Mouse (Mus musculus) heart, embryonic 13.5 days (tissue): ENCODE results near the gene Lamc1. TPM values are rescaled to one million over a fixed set of nuclear protein-coding genes. Genes with fewer than 3 reads are reported as not detected.
"Not testable (repeated sequence)": the region's sequence is repeated elsewhere in the genome, so short reads cannot be mapped to it uniquely, and the experiment has no call there.

Source experiments
- ATAC-seq: fragments of 200-750 bp; cut with Nextera tagmentation; 2 replicates; pipeline ENCODE4 v1.8.0; 2017; ENCODE audit warnings: moderate TSS enrichment; ENCODE audit not compliant: insufficient number of reproducible peaks, low FRiP score, low TSS enrichment; ENCODE audit errors: extremely low read depth
- H3K27ac ChIP-seq: fragments of 300-500 bp; sonication (generic); replicated peaks from 2 replicates; pipeline ENCODE4 v1.5.1; 2015; ENCODE audit warnings: moderate library complexity, mild to moderate bottlenecking, inconsistent platforms
- H3K27me3 ChIP-seq: fragments of 300-500 bp; sonication (generic); replicated peaks from 2 replicates; pipeline ENCODE4 v1.6.1; 2015; ENCODE audit warnings: mild to moderate bottlenecking, inconsistent platforms
- H3K36me3 ChIP-seq: fragments of 300-500 bp; sonication (generic); 2 replicates; pipeline ENCODE4 v1.6.1; 2015; ENCODE audit warnings: mild to moderate bottlenecking, inconsistent platforms
- H3K4me1 ChIP-seq: fragments of 300-500 bp; sonication (generic); 2 replicates; pipeline ENCODE4 v1.6.1; 2015; ENCODE audit warnings: inconsistent platforms
- H3K4me2 ChIP-seq: fragments of 300-500 bp; sonication (generic); 2 replicates; pipeline ENCODE4 v1.6.1; 2015; ENCODE audit warnings: inconsistent platforms, mild to moderate bottlenecking, moderate library complexity
- H3K4me3 ChIP-seq: fragments of 300-500 bp; sonication (generic); 2 replicates; pipeline ENCODE4 v1.5.1; 2015; ENCODE audit warnings: moderate library complexity, mild to moderate bottlenecking, inconsistent platforms
- H3K9ac ChIP-seq: fragments of 300-500 bp; sonication (generic); 2 replicates; pipeline ENCODE4 v1.6.1; 2015; ENCODE audit warnings: inconsistent platforms, mild to moderate bottlenecking, moderate library complexity
- H3K9me3 ChIP-seq: fragments of 300-500 bp; sonication (generic); 2 replicates; pipeline ENCODE4 v1.6.1; 2016; ENCODE audit warnings: inconsistent platforms
- WGBS: fragments of 180-500 bp; shearing (Covaris S2); methylation state at CpG from one replicate; pipeline ENCODE4 v1.1.7; 2015; ENCODE audit warnings: mixed read lengths; 5-methylcytosine and 5-hydroxymethylcytosine counted together
- polyA plus RNA-seq: library from polyadenylated mRNA; unstranded; fragments of >200 nt; fragmentation: Nextera tagmentation; extraction: Ambion mirVana; gene quantifications from 2 replicates; pipeline ENCODE4 v1.2.1, GENCODE M21; 2015

Lamc1 gene
- polyA plus RNA-seq, 1 experiment from 2014 or later = 78.2 TPM

GRCm38 (mm10) chr1:153316286-153316685, 16.3 kb downstream of the Lamc1 start:
- ATAC-seq = no peak
- Histone ChIP-seq H3K9ac (no peak overlapping the region), H3K4me1 (peaks cover 80% of the 10 kb centered on the region)

DNA sequence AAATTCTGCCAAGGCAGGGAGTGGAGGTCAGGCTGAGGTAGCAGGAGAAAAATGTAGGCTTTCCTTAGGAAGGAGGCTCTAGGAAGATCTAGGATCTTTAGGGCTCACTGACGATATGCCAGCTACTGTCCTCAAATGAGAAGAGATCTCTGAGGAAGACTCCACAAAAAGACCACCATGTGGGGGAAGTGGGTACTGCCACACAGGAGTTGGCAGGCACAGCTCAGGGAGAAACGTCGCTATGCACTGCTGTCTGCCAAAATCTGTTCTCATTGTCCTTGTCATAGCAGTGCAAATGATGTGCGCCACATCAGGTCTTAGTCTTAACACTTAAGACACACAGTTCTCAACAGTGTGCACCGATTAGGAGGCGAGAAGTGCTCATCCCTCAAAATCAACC, 17.5 kb downstream of the Lamc1 start:
- ATAC-seq = no peak; the same call in 1 of the 2 replicates
- Histone ChIP-seq H3K27me3 (no peaks in the 10 kb centered on the region), H3K36me3 (peaks cover 29% of the 10 kb centered on the region), H3K4me2 (no peak overlapping the region), H3K4me1 (peaks cover 80% of the 10 kb centered on the region), H3K4me3 (no peak overlapping the region), H3K9ac (no peak overlapping the region), H3K27ac (0 out of 2 replicates have a peak overlapping the region, but pooled peaks have one; percentile 1), H3K9me3 (no peaks in the 10 kb centered on the region; the same call in 1 of the 2 replicates)
- 79% methylated on average over 6 of the region's 6 CpGs for WGBS

More at GRCm38 (mm10) chr1:153316286-153316685, 16.3 kb downstream of the Lamc1 start:
- H3K27ac ChIP-seq = 0 out of 2 replicates have a peak overlapping the region, but pooled peaks have one; percentile 8
- H3K9me3 ChIP-seq = no peaks in the 10 kb centered on the region; the same call in 1 of the 2 replicates
- H3K4me2 ChIP-seq = no peak overlapping the region
- peaks cover 29% of the 10 kb centered on the region for H3K36me3 ChIP-seq
- no peaks in the 10 kb centered on the region for H3K27me3 ChIP-seq
- no peak overlapping the region for H3K4me3 ChIP-seq

GRCm38 (mm10) chr1:153312992-153313391, 19.6 kb downstream of the Lamc1 start:
- Histone ChIP-seq H3K4me1 (peaks cover 78% of the 10 kb centered on the region), H3K9me3 (no peaks in the 10 kb centered on the region; the same call in 1 of the 2 replicates)
- WGBS = 87% methylated on average over 5 of the region's 5 CpGs

DNA sequence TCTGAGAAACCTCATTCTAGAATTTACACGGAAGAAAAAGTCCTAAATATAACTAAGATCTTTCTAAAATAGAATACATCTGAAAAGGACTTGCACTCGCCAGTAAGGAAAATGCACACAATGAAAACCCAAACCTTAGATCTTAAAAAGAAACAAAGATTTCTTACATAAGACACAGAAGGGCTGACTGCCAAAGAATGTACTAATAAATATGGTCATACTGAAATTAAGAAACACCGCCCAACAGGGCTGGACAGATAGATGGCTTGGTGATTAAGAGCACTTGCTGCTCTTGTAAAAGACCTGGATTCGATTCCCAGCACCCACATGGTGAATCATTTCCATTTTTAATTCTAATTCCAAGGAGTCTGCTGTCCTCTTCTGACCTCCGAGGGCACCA, 22.4 kb downstream of the Lamc1 start:
- no peak overlapping the region for H3K27ac ChIP-seq
- 84% methylated on average over 5 of the region's 5 CpGs for WGBS
- H3K9ac ChIP-seq = no peak overlapping the region
- no peaks in the 10 kb centered on the region; the same call in 1 of the 2 replicates for H3K9me3 ChIP-seq
- H3K36me3 ChIP-seq = peaks cover 17% of the 10 kb centered on the region
- H3K4me3 ChIP-seq = no peak overlapping the region
- H3K4me2 ChIP-seq = no peak overlapping the region
- no peaks in the 10 kb centered on the region for H3K27me3 ChIP-seq
- ATAC-seq = no peak
- peaks cover 71% of the 10 kb centered on the region for H3K4me1 ChIP-seq

More at GRCm38 (mm10) chr1:153312992-153313391, 19.6 kb downstream of the Lamc1 start:
- H3K27me3 ChIP-seq = no peaks in the 10 kb centered on the region
- H3K36me3 ChIP-seq = peaks cover 22% of the 10 kb centered on the region
- no peak overlapping the region for H3K4me2 ChIP-seq
- no peak overlapping the region for H3K27ac ChIP-seq
- H3K4me3 ChIP-seq = no peak overlapping the region
- no peak overlapping the region for H3K9ac ChIP-seq
- ATAC-seq = no peak

DNA sequence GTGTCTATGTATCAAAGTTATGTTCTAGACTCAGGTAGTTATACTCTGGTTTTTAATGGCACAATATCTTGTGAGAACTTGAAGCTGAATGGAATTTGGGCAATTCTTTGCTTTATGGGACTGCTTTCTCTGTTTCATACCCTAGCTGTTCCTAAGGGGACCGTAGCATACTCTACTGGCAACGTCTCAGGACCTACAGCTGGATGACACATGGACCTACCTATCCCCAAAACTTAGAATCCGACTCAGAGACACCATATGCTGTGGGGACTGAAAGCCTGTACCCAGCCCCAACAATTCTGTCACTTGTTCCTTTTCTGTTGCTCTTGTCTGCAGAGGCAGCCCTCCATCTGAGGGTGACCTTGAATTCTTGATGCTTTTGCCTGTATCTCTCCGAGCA, 23.3 kb downstream of the Lamc1 start:
- WGBS = 51% methylated on average over 4 of the region's 4 CpGs
- peak overlapping the region; percentile 55; the same call in 1 of the 2 replicates for H3K9ac ChIP-seq
- no peak for ATAC-seq
- peak overlapping the region; percentile 83 for H3K27ac ChIP-seq
- no peaks in the 10 kb centered on the region for H3K27me3 ChIP-seq
- no peak overlapping the region for H3K4me3 ChIP-seq
- no peaks in the 10 kb centered on the region; the same call in 1 of the 2 replicates for H3K9me3 ChIP-seq
- peaks cover 17% of the 10 kb centered on the region for H3K36me3 ChIP-seq
- no peak overlapping the region for H3K4me2 ChIP-seq
- peaks cover 71% of the 10 kb centered on the region for H3K4me1 ChIP-seq

- Histone ChIP-seq H3K27ac (peak overlapping the region; percentile 83), H3K27me3 (no peaks in the 10 kb centered on the region), H3K9me3 (no peaks in the 10 kb centered on the region), H3K9ac (peak overlapping the region; percentile 65), H3K4me2 (peak overlapping the region; percentile 53), H3K36me3 (peaks cover 15% of the 10 kb centered on the region), H3K4me1 (peaks cover 74% of the 10 kb centered on the region), H3K4me3 (no peak overlapping the region)
- 57% methylated on average over 10 of the region's 10 CpGs for WGBS
- ATAC-seq = no peak
Observed at GRCm38 (mm10) chr1:153308915-153309296, 23.7 kb downstream of the Lamc1 start.

DNA sequence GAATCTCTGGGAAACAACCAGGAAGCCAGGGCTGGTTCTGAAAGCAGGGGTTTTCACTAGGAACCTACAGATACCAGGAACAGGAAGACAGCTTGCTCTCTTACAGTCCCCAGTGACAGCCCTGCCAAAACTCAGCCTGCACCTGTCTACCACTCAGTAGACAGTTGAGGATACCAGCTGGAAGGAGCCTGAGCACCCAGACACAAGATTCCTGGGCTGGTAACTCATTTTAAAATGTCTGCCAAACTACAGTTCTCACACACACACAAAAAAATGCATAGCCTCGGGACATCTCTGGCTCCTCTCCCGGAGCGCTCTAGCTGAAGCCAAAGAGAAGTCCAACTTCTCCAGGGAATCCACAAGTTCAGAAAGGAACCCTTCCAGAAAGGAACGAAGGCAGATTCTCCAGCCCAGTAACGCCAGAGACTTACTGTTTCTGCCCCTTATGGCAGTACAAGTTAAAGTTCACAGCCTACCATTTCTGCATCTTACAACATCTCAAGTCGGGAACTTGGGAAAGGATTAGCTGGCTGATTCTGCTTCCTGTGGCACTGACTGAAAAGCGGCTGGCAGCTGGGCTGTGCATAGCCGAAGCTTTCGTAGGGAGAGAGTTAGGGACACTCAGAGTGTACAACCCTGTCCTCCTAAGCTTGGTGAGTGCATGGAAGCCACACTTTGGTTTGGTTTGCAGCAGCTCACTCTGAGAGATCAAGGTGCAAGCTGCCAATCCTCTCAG, 24.2 kb downstream of the Lamc1 start:
- Histone ChIP-seq H3K4me1 (peaks cover 78% of the 10 kb centered on the region), H3K9ac (peak overlapping the region; percentile 65)
- ATAC-seq = no peak

DNA sequence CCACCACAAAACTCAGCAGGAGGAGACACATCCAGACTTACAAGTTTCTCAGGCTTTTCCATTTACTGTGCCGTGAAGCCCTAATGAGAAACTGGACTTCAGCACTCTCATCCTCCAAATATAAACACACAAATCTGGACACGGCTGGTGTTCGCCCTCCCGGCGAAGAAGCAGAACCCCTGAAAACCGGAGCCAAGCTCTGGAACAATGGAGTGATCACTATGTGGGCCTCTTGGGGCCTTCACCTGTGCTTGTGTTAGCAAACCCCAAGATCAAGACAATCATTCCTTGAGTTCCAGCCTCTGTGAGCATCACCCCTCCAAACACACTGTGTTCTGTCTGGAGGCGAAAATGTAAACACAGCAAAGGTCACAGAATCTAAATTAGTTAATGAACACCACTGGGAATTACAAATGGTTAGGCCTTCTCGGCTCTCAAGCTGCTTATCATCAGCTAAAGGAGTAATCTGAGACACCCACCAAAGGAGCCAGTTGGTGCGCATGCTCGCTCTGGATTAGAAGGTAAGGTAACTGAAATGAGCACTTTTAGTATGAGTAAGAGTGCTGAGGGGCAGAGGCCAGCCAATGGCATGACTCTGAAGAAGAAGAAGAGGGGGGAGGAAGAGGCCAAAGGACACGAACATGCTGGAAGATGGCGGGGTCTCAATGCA, 24.9 kb downstream of the Lamc1 start:
- Histone ChIP-seq H3K27ac (peak overlapping the region; percentile 83), H3K4me3 (no peak overlapping the region), H3K9me3 (no peaks in the 10 kb centered on the region), H3K4me2 (peak overlapping the region; percentile 53), H3K9ac (peak overlapping the region; percentile 65; the same call in 1 of the 2 replicates), H3K27me3 (no peaks in the 10 kb centered on the region), H3K4me1 (peaks cover 83% of the 10 kb centered on the region), H3K36me3 (0 out of 2 replicates have a peak, but pooled peaks cover 5% of the 10 kb centered on the region)
- WGBS = 61% methylated on average over 12 of the region's 12 CpGs
- ATAC-seq = no peak

More for the DNA sequence above, 24.2 kb downstream of the Lamc1 start:
- WGBS = 38% methylated on average over 9 of the region's 9 CpGs
- Histone ChIP-seq H3K27ac (peak overlapping the region; percentile 83), H3K4me3 (no peak overlapping the region), H3K27me3 (no peaks in the 10 kb centered on the region), H3K9me3 (no peaks in the 10 kb centered on the region), H3K36me3 (peaks cover 10% of the 10 kb centered on the region), H3K4me2 (peak overlapping the region; percentile 53)

DNA sequence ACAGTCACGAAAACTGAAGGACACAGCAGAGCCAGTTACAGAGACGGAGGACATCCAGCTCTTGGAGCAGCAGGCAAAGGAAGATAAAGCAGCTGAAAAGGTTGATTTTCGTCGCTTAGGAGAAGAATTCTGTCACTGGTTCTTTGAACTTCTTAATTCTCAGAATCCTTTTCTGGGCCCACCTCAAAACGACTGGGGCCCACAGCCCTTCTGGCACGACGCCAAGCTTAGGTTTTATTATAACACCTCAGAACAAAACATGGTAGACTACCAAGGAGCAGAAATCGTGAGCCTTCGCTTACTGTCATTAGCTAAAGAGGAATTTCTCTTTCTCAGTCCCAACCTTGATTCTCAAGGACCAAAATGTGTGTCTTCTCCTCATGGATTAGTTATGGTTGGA, 26.9 kb downstream of the Lamc1 start:
- H3K9ac ChIP-seq, H3K27me3 ChIP-seq, ATAC-seq, H3K4me2 ChIP-seq, H3K36me3 ChIP-seq, H3K9me3 ChIP-seq, H3K4me3 ChIP-seq: not testable (repeated sequence)
- 69% methylated on average over 9 of the region's 9 CpGs for WGBS
- H3K4me1 ChIP-seq = peaks cover 76% of the 10 kb centered on the region
- 0 out of 2 replicates have a peak overlapping the region, but pooled peaks have one; percentile 24 for H3K27ac ChIP-seq

- Histone ChIP-seq H3K27ac (0 out of 2 replicates have a peak overlapping the region, but pooled peaks have one; percentile 24), H3K4me1 (peaks cover 76% of the 10 kb centered on the region)
- WGBS = 89% methylated on average over 22 of the region's 22 CpGs
- not testable (repeated sequence) for H3K36me3 ChIP-seq, H3K4me2 ChIP-seq, H3K9ac ChIP-seq, H3K27me3 ChIP-seq, H3K4me3 ChIP-seq, H3K9me3 ChIP-seq, ATAC-seq
Observed at GRCm38 (mm10) chr1:153305249-153305648, 27.3 kb downstream of the Lamc1 start.

- H3K9me3 ChIP-seq, H3K36me3 ChIP-seq, H3K27ac ChIP-seq, H3K27me3 ChIP-seq, H3K4me2 ChIP-seq, H3K9ac ChIP-seq, H3K4me3 ChIP-seq, ATAC-seq: not testable (repeated sequence)
- 59% methylated on average over 5 of the region's 5 CpGs for WGBS
- H3K4me1 ChIP-seq = peaks cover 49% of the 10 kb centered on the region
Observed at GRCm38 (mm10) chr1:153299436-153299835, 33.1 kb downstream of the Lamc1 start.
